Mouse (Mus musculus) CH12F3 (cell line): ENCODE data around the gene Bmpr1a.

Experiments
- in situ Hi-C: fragments of 300-500 bp; cut with MboI; formaldehyde crosslinking; loops from 2 replicates; pipeline ENCODE4 v1.14.3; 2020; ENCODE audit warnings: low sequenced_read_pairs

Gene Bmpr1a

DNA sequence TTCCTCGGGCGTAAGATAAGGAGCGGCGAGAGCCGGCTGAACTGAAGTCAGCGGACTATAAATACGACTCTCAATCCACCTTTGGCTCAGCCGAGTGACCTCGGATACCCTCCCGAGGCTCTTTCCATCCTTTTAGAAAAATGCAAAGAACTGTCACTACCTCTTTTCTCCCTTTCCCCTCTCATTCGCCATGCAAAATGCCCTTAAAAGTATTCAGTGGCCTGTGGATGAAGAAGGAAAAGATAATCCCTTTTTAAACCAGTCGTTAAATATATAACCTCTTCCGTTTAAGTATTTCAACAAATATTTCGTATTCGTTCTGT lies at the start of gene Bmpr1a:
Bmpr1a (minus strand) TSS at position 17 of the 323 bp plus-strand sequence.
- in situ Hi-C loops, result no loop called here

DNA sequence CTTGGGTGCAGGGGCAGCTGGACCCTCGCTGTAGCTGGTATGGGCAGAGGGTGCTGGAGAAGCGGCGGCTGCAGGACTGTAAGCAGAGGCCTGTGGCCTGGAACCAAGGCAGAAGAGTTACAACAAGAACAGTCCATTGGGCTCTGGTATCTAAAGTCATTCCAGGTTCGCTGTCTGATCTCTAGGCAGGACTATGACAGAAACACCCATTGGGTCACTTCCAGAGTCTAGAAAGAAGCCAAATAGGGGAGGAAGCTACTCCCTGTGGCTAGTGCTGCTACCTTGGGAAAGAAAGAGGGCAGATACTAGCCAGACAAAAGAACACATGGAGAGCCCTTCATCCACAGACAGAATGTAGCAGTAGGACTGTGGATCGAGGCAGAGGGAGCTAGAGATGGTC lies 49.1 kb upstream of the Bmpr1a start:
- in situ Hi-C loops, result loop anchor here (10.0 to 25.0 kb wide), 2 partner anchors 97 to 465 kb away; partner anchors contain the start of gene Anxa8

DNA sequence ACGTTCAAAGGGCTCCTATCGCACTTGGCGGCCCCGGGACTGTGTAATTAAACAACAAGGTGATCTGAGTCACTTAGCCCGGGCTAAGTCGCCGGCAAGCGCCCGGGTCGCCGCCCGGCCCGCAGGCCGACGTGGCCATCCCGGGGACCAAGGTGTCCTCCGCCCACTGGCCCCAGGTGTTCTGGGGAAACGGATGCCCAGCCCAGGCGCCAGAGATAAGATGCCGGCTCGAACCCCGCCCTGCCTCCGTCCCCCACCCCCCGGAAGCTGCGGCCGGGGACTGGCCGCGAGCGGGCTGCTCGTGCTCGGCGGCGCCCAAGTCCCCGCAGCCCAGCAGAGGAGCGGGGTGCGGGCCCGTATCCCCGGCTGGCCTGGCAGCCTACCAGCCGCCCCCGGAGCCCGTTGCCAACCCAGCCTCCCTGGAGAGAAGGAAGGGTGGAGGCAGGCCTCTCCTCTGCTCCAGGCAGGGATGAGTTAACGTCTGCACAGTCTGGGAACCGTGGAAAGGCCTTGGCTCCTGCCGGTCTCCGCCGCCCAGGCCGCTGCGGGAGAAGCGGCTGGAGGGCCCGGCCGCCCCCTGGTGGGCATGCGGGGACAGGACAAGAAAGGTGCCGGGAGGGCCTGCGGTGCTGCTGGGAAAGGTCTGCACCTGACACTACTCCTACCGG lies 46.0 kb upstream of the Bmpr1a start:
- in situ Hi-C loops, result no loop called here

DNA sequence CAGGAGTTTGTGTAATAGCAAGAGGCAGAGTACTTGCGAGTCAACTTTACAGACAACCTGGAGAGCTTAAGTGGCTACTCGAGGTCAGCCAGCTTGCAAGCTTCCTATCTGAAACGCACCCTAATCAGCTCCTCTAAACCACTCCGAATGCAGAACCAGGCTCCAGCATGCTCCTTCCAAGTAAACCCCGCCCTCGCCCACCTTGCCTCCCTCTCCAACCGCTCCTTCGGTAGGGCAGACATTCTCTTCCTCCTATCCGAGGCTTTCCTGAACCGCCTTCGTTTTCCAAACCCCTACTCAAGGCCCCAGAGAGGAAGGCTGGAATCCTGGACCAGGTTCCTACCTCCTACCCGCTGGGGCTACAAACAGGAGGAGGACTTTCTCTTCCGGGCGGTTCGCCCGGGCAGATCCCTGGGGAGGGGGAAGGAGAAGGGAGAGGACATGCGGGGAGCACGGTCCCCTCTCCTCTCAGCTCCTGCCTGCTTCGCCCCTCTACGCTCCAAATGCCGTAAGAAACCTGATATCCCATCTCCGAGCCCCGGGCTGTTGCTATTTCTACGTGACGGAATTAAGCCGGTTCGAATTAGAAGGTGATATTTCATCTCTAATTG lies 45.4 kb upstream of the Bmpr1a start:
- in situ Hi-C loops, result no loop called here

DNA sequence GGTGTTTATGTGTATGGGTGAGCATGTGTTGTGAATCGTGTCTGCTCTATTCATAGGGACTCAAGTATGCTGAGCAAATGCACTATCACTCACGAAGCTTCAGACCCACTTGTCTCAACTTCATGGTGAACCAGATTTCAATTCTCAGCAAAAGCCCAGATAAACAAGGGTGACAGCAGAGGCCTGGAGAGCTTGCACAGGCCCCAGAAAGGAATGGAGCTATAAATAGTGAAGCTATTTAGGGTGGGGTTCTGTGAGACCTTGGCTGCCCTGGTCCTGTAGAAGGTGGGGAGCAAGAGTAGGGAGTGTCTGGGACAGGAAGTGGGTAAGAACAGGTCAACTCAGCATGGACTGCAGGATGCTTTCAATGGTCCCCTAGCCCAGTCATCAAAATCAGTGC lies 41.4 kb upstream of the Bmpr1a start:
- in situ Hi-C loops, result no loop called here

DNA sequence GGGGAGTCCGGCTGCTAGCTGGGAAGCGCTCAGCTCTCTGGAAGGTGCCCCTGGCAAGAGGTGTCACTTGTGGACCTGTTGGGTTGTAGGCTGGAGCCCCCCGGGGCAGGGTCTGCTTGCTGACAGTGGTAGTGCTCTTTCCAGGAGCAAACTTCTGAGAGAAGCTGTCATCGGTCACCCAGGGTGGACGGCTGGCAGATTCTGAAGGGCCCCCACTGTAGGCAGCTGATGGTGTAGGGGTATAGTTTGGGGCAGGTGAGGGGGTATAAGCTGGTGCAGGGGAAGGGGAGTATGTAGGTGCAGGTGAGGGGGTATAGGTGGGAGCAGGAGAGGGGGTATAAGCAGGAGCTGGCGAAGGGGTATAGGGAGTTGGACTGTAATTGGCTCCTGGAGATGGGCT lies 40.9 kb upstream of the Bmpr1a start:
- in situ Hi-C loops, result no loop called here

DNA sequence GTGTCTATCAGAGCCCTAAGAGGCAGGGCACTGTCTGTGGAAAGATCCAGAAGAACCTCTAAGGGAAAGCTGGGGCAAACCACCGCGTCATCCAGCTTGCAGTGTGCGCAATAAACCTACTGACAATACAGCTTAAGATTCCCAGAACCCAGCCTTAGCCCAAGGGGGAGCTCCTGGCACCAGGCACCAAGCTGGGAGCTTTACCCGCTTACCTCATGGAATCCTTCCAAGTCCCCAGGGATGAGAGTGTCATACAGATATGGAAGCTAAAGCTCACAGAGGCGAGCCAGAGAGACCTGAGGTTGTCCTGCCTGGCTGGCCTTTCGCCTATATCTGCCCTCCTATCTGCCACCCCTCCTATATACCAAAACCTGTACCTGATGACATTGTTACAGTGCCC lies 40.5 kb upstream of the Bmpr1a start:
- in situ Hi-C loops, result no loop called here

DNA sequence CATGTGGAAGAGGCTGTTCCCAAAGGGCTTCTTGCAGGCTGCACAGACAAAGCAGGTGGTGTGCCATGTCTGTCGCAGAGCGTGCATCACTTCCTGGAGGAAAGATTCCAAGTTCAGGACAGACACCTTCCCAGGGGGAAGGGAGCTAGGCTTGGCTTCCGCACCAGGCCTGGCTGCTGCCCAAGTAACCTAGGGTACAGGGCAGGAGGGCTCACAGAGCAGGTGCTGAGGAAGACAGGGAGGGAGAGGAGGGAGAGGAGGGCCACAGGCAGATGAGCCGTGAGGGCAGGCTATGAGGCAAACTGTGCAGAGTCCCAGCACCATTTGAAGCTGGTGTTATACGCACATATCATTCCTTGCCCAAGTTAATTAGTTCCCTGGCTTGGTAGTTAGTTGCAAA lies 38.8 kb upstream of the Bmpr1a start:
- in situ Hi-C loops, result no loop called here

DNA sequence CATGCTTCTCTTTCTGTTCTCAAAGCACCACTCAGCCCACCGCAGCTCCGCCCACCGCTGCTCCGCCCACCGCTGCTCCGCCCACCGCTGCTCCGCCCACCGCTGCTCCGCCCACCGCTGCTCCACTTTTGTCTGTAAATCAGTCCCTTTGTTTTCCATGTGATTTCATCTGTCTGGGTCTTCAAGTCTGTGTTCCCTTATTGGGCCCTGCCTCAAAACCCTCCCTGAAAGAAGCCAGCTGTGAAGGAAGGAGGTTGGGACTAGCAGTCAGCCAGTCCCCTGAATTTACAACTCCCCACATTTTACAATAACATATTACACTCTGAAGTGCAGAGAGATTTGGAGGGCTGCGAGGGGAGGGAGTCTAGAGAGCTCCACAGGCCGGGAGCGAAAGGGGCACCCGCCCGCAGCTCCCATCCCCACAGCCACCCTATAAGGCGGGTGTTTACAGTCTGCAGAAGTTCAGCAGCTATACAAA lies 37.6 kb upstream of the Bmpr1a start:
- in situ Hi-C loops, result no loop called here

DNA sequence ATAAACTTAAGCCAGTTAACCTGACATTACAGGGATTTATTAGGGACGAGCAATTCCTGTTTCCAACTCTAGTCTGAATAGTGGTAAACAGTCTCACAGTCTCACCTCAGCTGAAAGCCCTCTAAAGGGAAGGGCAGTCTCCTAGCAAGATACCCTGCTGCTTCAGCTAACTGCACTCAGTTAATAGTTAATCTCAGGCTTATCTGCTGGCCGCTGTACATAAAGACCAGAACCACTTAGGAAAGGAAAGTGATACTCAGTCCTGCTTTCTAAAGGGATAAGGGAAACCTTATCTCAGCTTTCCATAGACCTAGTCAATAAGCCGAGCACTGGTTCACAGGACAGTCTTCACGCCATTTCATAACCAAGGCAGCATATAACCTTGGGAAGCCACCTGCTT lies 32.7 kb upstream of the Bmpr1a start:
- in situ Hi-C loops, result no loop called here

DNA sequence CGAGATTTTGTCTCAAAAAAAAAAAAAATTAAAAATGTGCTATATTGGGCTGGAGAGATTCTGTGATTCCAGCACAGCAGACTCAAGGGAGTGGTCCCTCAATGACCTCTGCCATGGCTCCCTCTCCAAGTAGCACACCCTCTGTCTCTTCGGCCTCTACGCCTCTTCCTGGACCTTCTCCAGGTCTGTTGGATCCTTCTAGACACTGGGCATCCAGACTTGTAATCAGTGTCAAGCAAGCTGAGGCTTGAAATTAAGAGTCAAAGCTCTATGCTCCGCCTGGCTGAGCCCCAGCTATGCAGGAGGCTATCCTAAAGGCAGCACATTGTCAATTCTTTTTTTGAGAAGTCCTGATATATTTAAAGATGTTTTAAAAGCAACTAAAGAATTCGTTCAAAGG lies 30.4 kb upstream of the Bmpr1a start:
- in situ Hi-C loops, result no loop called here

DNA sequence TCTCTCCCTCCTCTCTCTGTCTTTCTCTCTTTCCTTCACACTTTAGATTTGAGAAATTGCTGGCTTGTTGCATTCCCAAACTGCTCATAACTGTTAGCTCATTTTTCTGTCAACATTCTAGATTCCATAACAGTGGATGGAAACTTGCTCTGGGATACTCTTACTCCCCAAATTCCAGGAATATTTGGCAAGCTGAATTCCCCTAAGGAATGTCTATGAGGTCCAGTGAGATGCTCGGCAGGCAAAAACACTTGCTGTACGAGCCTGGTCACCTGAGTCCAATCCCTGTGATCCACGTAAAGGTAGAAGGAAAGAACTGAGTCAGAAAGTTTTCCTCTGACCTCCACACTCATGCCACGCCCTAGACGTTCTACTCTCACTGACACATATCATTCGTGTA lies 29.4 kb upstream of the Bmpr1a start:
- in situ Hi-C loops, result no loop called here

DNA sequence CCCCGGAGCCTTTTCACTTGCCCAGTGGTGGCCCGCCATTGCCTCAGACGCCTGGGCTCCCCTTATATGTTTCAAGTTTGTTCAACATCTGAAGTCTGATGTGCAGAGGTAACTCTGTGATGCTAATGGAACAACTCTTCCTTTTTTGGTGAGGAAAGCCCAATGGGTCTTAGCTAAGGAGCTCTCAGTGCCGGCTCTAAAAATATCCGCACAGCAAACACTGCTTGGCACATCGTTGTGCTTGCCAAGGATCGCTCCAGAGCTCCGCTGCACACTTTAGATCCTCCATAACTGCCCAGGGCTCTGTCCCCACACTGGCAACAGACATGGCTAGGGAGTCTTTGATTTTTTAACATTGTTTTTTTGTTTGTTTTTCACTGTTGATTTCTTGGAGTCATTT lies 25.7 kb upstream of the Bmpr1a start:
- in situ Hi-C loops, result no loop called here

DNA sequence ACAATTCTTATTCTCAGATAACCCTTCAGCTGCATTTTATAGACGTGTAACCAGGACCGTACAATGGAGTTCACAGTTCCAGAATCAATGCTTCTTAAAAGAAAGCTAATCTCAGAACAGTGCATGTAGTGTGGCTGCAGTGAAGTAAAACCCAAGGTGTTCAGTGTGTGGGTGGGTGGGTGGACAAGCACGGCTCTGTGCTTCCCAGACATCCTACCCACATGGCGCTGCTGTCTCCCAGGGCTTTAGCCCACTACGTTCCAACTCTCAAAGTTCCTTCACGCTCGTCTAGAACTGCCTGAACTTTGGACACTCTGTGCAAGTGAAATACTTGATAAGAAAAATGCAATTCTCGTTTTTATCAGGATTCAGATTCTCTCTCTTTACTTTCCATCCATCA lies 19.6 kb upstream of the Bmpr1a start, which contains the start of gene 9230112D13Rik:
9230112D13Rik (minus strand) TSS at position 101 of the 400 bp plus-strand sequence.
- in situ Hi-C loops, result no loop called here

DNA sequence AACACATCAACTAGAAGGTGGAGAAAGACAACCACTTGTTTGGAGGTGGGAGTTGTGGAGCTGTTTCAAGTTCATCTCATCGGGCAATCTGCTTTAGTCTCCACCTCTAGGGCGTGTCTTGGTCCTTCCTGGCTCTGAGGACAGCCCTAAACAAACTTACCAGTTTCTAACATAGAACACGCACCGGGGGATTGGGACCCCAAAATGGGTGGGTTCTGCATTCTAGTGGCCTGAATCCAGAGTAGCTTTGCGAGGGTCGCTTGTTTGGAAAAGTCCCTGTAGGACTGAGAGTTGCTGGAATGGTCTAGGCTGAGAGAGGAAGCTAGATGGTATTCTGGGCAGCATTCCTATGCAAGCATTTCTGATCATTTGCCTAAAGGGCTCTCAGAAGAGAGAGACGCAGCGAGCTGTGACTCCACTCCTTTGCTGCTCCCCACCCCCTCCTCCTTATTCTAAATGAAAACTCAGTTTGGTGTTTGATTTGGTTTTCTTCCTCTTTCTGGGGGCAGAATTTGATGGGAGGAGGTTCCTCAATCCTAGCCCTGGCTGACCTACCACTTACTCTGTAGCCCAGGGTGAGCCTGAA lies 14.9 kb upstream of the Bmpr1a start:
- in situ Hi-C loops, result no loop called here

DNA sequence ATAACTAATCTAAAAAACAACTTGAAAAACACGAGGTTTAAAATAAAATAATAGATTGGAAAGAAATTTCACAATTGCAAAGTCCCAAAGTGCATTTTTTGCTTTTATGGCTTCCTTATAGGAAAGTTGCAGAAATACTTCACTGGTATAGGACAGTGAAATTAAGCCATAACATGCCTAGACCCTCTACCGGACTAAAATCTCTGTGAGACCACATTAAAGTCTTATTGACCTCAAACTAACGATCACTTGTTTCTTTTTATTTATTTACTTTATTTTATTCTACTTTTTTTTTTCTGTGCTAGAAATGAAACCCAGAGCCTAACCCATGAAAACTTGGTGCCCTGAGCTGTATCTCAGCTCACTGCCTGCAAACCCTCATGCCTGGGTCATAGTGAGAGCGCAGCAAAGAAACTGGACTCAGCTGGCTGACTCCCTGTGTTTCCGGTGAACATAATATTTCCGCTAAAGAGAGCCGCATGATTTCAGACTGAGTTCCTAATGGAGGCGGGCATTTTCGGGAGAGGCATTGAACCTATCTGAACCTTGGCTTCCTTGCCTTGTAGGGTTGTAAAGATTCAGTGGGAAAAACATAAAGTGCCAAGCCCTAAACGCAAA lies 13.9 kb upstream of the Bmpr1a start:
- in situ Hi-C loops, result no loop called here

DNA sequence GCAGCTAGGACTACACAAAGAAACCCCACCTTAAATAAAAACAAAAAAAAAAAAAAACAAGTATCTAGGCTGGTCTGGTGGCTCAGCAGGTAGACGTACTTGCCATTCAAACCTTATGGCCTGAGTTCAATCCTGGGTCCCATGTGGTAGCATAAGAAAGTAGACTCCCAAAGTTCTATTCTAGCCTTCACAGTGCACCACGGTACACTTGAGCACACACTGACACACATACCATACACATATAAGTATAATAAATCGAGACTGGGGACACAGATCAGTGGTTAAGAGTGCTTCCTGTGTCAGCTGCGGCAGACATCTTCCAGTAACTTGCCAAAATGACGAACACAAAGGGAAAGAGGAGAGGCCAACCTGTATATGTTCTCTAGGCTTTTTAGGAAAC lies 12.7 kb upstream of the Bmpr1a start:
- in situ Hi-C loops, result no loop called here

DNA sequence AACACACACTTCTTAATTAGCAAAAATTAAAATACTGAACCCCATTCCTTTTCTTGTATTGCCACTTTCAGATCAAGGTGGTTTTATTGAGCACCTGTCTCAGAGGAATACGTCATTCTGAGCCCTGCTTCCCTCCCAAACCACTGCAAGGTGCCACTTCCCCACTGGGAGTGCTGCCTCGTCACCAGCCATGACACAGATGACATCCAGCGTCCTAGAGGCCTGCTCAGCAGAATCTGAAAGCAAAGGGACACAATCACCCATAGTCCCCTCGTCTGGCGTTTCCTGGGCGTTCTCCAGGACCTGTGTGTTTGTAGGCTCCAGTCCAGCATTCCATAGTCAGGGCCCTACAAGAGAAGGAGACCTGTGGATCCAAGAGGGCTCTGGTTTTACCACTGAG lies 11.0 kb upstream of the Bmpr1a start:
- in situ Hi-C loops, result no loop called here

DNA sequence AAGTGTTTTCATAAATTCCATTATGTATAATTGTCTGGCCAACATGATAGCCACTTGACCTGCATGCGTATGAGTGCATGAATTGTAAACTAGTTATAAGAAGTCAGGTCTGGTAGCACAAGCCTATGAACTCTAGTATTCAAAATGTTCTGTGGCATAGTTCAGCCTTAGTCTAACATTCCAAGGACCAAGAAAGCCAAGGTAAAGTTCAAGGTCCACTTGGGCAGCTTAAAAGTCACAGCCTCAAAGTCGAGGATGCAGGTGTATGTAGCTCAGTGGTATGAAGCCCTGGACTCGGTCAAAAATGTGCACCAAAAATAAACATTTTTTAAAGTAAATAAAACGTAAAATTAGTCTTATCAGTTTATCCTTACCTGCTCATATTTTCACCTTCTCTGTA lies 9.5 kb upstream of the Bmpr1a start:
- in situ Hi-C loops, result no loop called here

DNA sequence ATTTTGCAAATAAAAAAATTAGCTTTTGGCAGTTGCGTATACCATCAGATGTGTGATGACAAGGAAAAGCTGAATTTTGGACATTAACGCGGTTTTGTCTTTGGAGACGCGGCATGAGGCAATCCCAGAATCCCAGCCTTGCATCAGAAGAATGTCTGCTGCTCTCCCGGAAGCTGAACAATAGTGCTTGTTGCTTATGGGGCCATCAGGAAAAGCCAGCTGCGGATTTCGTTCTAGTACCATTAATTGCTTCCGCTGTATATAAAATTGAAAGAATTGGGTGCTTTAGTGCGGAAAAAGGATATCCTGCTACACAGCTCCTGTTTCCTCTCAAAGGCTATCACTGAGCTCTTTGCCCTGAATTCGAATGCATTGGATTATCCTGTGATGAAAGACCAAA lies 8.8 kb upstream of the Bmpr1a start:
- in situ Hi-C loops, result no loop called here

DNA sequence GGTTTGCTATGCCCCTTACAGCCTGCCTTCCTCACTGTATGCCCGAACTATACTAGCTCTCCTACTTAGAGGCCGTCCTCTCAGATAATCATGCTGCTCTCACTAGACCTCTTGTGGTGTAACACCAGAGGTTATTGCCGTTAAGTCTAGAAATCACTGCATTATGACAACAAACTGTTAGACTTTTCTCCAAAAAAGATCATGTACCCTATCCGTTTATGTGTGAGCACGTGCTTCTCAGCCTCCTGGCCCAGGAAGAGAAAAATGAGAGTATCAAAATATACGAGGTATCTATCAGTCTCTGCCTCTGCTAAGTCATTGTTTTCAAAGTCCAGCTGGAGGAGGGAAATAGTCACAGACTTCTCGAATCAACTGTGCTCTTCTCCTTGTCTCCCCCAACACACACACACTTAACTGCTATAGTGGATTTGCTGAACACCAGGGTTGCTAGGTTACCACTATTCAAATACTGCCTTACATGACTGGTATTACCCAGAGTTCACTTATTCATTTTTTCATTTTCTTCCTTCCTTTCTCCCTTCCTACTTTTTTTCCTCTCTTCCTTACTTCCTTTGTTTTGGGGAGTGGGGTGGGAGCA lies 5.8 kb upstream of the Bmpr1a start:
- in situ Hi-C loops, result no loop called here
